Mouse (Mus musculus) ES-E14 (cell line): Measurements from ENCODE around the gene 4930519P11Rik. TPM values are rescaled to one million over a fixed set of nuclear protein-coding genes. Genes with fewer than 3 reads are reported as not detected.

Source experiments
- DNase-seq: peaks from one replicate; pipeline ENCODE4 v3.0.0-alpha.2; 2013; ENCODE audit warnings: low read depth, low spot score
- H3K27ac ChIP-seq: 2 replicates; pipeline ENCODE4 v1.5.1; 2012; ENCODE audit warnings: low read depth, mild to moderate bottlenecking, low read length, moderate library complexity, mixed read lengths; ENCODE audit not compliant: poor library complexity, insufficient read depth, severe bottlenecking
- H3K36me3 ChIP-seq: 2 replicates; pipeline ENCODE4 v1.6.1; 2012; ENCODE audit warnings: mild to moderate bottlenecking, low read length, moderate library complexity, mixed read lengths; ENCODE audit not compliant: control insufficient read depth, poor library complexity, insufficient read depth, severe bottlenecking
- H3K4me1 ChIP-seq, 2 experiments: fragments of 150-350 bp in 1 of 2; sonication (generic) in 1 of 2; 2 replicates each; pipeline ENCODE4 v1.6.1; 2012; ENCODE audit warnings: low read length in 2 of 2, mild to moderate bottlenecking in 1 of 2, mixed read lengths in 1 of 2; ENCODE audit not compliant: control insufficient read depth in 2 of 2, insufficient read depth in 2 of 2, poor library complexity in 1 of 2
- H3K4me3 ChIP-seq, 2 experiments: fragments of 150-350 bp in 1 of 2; sonication (generic) in 1 of 2; 2 replicates each; pipeline ENCODE4 v1.5.1; 2012; ENCODE audit warnings: low read length in 2 of 2, low read depth in 1 of 2, mild to moderate bottlenecking in 1 of 2, mixed read lengths in 1 of 2; ENCODE audit not compliant: insufficient read depth in 1 of 2, poor library complexity in 1 of 2, severe bottlenecking in 1 of 2
- H3K9ac ChIP-seq: 2 replicates; pipeline ENCODE4 v1.6.1; 2012; ENCODE audit warnings: low read depth, mild to moderate bottlenecking, low read length, mixed read lengths; ENCODE audit not compliant: poor library complexity, insufficient read depth, severe bottlenecking
- H3K9me3 ChIP-seq: fragments of 150-350 bp; sonication (generic); 2 replicates; pipeline ENCODE4 v1.6.1; 2012; ENCODE audit warnings: low read depth, mild to moderate bottlenecking, low read length; ENCODE audit not compliant: control insufficient read depth, insufficient read depth
- CHD2 ChIP-seq: IDR thresholded peaks from 2 replicates; pipeline ENCODE4 v1.6.1; 2014; ENCODE audit warnings: mild to moderate bottlenecking, low read depth, low read length, inconsistent platforms
- HCFC1 ChIP-seq: IDR thresholded peaks from 2 replicates; pipeline ENCODE4 v1.6.1; 2012; ENCODE audit warnings: low read length, inconsistent platforms, borderline replicate concordance; ENCODE audit not compliant: insufficient read depth
- MAFK ChIP-seq: IDR thresholded peaks from 2 replicates; pipeline ENCODE4 v1.6.1; 2014; ENCODE audit warnings: mild to moderate bottlenecking, low read depth, low read length, inconsistent platforms; ENCODE audit not compliant: insufficient read depth
- ZC3H11A ChIP-seq: IDR thresholded peaks from 2 replicates; pipeline ENCODE4 v1.6.1; 2012; ENCODE audit warnings: low read depth, mild to moderate bottlenecking, inconsistent platforms, low read length, borderline replicate concordance
- ZNF384 ChIP-seq: IDR thresholded peaks from 2 replicates; pipeline ENCODE4 v1.6.1; 2012; ENCODE audit warnings: low read depth, low read length, inconsistent platforms
- in situ Hi-C, 2 experiments: fragments of 600-800 bp; cut with MboI; formaldehyde crosslinking; loops; one replicate each; pipeline ENCODE4 v1.15.1; 2025; ENCODE audit warnings: low sequenced_read_pairs in 2 of 2, inconsistent platforms in 1 of 2; ENCODE audit not compliant: unreplicated experiment in 2 of 2
- total RNA-seq: library from RNA; depleted of rRNA; stranded (reverse); fragments of 300-350 nt; gene quantifications from 2 replicates; pipeline ENCODE4 v1.2.3, GENCODE M21; 2012

Gene 4930519P11Rik
- total RNA-seq, 1 experiment, result 0.67 TPM

DNA sequence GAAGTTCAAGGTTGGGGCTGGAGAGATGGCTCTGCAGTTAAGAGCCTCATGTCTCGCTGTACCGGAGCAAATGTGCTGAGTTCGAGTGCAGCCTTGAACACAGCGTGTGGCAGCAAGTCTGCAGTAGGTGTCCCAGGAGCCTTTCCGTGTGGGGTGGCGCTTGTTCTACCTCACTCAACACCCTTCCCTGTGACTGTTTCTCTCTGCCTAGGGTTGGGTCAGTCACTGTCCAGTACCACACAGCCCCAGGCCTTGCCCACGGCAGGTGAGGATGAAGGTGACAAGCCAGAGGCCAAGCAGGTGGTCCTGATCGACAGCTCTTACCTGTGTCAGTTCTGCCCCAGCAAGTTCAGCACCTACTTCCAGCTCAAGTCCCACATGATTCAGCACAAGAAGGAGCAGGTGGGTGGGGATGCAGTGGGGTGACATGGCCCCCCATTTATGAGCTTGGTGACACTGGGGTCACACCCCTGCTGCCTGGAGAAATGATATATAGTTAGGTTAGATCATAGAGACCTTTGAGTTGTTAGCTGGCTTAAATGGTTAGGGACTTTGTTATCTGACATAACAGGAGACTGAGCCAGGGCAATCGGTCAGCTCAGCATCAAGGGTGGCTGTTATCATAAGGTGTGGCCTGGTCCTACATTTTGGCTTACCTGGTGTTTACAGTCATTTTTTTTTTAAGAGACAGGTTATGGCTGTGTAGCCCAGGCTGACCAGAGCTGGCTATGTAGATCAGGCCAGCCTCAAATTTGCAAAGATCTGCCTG lies 20.8 kb upstream of the 4930519P11Rik start:
- in situ Hi-C loops, result no loop called here
- Histone ChIP-seq H3K9ac (no peak overlapping the region), H3K4me1 (no peaks in the 10 kb centered on the region; a peak in 1 of 4 replicates), H3K27ac (no peak overlapping the region), H3K9me3 (no peaks in the 10 kb centered on the region), H3K36me3 (peaks cover 7% of the 10 kb centered on the region; the same call in 1 of the 2 replicates), H3K4me3 (no peak overlapping the region)
- TF ChIP-seq ZNF384 (no peak), CHD2 (no peak), MAFK (no peak), HCFC1 (no peak), ZC3H11A (no peak)
- no peak for DNase-seq

DNA sequence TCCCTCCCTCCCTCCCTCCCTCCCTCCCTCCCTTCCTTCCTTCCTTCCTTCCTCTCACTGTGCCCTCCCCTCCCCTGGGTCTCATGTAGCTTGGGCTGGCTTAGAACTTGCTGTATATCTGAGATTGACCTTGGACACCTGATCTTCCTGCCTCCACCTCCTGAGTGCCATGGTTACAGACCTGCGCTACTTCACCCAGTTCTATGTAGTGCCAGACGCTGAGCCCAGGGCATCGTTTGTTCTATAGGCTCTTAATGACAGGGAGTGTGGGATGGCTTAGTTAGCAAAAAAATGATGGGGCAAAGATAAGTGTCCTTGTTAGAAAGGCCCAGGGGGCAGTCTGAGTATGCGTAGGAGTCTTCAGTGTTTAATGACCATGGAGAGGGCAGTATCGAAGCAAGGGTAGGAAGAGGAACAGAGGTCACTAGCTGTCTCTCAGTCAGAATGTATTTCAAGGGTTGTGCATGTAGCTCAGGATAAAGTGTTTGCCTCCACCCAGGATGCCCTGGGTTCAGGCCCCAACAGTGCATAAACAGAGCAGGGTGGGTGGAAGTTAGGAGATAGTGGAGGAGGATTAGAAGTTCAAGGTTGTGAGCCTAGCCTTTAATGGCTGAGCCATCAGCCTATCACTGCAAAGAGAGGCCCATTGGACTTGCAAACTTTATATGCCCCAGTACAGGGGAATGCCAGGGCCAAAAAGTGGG lies 20.0 kb upstream of the 4930519P11Rik start:
- in situ Hi-C loops, result no loop called here
- no peak overlapping the region for H3K4me3 ChIP-seq

DNA sequence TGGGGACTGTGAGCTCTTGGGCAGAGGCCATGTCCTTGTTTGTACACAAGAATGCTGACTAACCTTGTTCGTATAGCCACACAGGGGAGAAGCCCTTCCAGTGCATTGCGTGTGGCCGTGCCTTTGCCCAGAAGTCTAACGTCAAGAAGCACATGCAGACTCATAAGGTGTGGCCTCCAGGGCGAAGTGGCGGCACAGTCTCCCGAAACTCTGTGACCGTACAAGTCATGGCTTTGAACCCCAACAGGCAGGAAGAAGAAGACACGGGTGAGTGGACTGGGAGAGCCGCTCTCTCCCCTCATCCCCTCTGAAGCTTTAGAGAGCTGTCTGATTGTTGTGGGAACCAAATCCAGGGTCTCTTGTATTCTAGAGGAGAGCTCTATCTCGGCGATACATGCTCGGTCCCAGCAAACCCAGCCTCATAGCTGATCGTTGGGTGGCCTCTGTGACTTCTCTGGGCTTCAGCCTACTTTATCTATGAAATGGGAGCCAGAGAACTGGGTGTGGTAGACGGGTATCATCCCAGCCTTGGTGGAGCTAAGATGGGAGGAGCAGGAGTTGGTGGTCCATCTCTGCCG lies 19.1 kb upstream of the 4930519P11Rik start:
- no peak for DNase-seq
- Histone ChIP-seq H3K9ac (no peak overlapping the region), H3K4me1 (no peaks in the 10 kb centered on the region; a peak in 1 of 4 replicates), H3K36me3 (peaks cover 2% of the 10 kb centered on the region; the same call in 1 of the 2 replicates), H3K4me3 (no peak overlapping the region), H3K27ac (no peak overlapping the region), H3K9me3 (no peaks in the 10 kb centered on the region)
- TF ChIP-seq CHD2 (no peak), ZNF384 (no peak), MAFK (no peak), HCFC1 (no peak), ZC3H11A (no peak)
- in situ Hi-C loops, result no loop called here

More for the DNA sequence above, 20.0 kb upstream of the 4930519P11Rik start:
- no peak for DNase-seq
- TF ChIP-seq ZNF384, result no peak
- no peak for TF ChIP-seq MAFK
- no peak for TF ChIP-seq CHD2
- no peak for TF ChIP-seq ZC3H11A
- TF ChIP-seq HCFC1, result no peak
- Histone ChIP-seq H3K4me1 (no peaks in the 10 kb centered on the region; a peak in 1 of 4 replicates), H3K9me3 (no peaks in the 10 kb centered on the region), H3K27ac (no peak overlapping the region), H3K9ac (no peak overlapping the region), H3K36me3 (peaks cover 6% of the 10 kb centered on the region; the same call in 1 of the 2 replicates)

DNA sequence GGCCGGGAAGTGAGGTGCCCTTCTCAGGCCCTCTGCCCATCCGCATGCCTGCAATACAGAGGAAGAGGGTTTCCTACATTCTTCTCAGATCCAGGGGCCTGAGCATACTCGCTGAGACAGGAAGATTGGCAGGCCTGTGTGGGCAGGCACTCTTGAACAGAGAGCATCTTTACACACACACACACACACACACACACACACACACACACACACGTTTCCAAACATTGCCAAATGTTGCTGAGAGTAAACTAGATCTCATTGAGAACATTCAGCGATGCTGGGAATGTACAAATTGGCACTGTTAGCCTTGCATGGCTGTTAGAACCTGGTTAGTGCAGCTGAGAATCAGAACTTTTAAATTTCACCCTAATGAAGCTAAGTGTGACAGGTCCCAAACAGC lies 17.3 kb upstream of the 4930519P11Rik start:
- Histone ChIP-seq H3K9me3 (no peaks in the 10 kb centered on the region), H3K9ac (no peak overlapping the region), H3K27ac (no peak overlapping the region), H3K4me1 (no peaks in the 10 kb centered on the region; a peak in 1 of 4 replicates), H3K36me3 (peaks cover 2% of the 10 kb centered on the region; the same call in 1 of the 2 replicates), H3K4me3 (no peak overlapping the region)
- TF ChIP-seq HCFC1 (no peak), CHD2 (no peak), MAFK (no peak), ZNF384 (no peak), ZC3H11A (no peak)
- DNase-seq, result no peak
- in situ Hi-C loops, result no loop called here
